Mouse (Mus musculus): Measurements from ENCODE around the gene Ghrhr. TPM values are rescaled to one million over a fixed set of nuclear protein-coding genes. Genes with fewer than 3 reads are reported as not detected.

Ghrhr gene
- total RNA-seq (2021), result not detected

GRCm38 (mm10) chr6:55376076-55376475 is at the start of gene Ghrhr:
Gene Ghrhr (plus strand): TSS chr6:55376295.
- DNase-seq, result no peak
- intact Hi-C loops (cut with DNase I), result loop anchor here (5.0 kb wide), 1 partner anchor 144 kb away; no protein-coding TSS in a partner anchor

DNA sequence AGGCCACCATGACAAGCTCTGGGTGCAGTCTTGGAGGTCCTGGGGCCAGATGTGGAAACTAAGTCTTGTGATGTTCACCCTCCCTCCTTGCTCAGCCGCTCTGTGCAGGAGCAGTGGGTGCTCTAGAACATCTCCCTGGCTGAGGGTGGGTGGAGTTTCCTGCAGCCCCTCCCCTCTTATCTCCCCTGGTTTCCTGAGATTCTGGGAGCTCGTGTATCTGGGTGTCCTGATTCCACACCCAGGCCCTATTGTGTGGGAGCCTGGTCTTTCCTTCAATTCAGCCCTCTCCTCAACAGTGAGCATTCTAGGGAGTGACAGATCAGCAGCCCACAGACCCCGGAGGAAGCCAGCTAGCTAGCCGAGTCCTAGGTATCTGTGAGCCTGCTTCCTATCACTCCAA is 49.8 kb upstream of the Ghrhr start:
- intact Hi-C loops (cut with DNase I), result no loop called here
- no peak for DNase-seq

DNA sequence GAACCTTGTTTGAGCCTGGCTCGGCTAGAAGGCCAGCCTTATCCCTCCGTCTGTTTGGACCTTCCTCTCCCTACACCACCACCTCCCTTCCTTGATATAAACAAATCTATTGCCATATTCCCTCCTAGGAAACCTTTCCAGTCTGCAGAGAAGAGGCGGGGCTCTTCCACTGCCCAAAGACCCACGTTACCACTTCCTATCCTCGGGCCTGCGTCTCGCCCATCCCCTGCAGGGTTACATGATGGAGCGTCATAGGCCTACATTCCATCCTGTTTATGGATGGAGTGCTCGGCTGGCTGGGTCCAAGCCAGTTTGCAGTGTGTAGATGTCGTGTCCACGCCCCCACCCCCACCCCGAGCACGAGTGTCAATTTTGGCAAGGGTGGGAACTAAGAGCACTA is 48.8 kb upstream of the Ghrhr start:
- intact Hi-C loops (cut with DNase I), result no loop called here
- DNase-seq, result no peak

GRCm38 (mm10) chr6:55328179-55328578 is 47.9 kb upstream of the Ghrhr start:
- no peak for DNase-seq
- intact Hi-C loops (cut with DNase I), result no loop called here

- no peak for DNase-seq
- intact Hi-C loops (cut with DNase I), result no loop called here
Measured at GRCm38 (mm10) chr6:55331315-55331714, 44.8 kb upstream of the Ghrhr start.

- intact Hi-C loops (cut with DNase I), result no loop called here
- peak; percentile 20 for DNase-seq
Measured at GRCm38 (mm10) chr6:55332100-55332772, 43.9 kb upstream of the Ghrhr start.

- intact Hi-C loops (cut with DNase I), result no loop called here
- peak; percentile 37 for DNase-seq
Measured at GRCm38 (mm10) chr6:55332773-55333109, 43.4 kb upstream of the Ghrhr start.

- peak; percentile 74 for DNase-seq
- intact Hi-C loops (cut with DNase I), result no loop called here
Measured at GRCm38 (mm10) chr6:55335989-55336514, 40.0 kb upstream of the Ghrhr start, which contains the start of gene Aqp1. Gene Aqp1 (plus strand): TSS chr6:55336432.

GRCm38 (mm10) chr6:55337242-55337641 is 38.9 kb upstream of the Ghrhr start:
- intact Hi-C loops (cut with DNase I), result no loop called here
- no peak for DNase-seq

DNA sequence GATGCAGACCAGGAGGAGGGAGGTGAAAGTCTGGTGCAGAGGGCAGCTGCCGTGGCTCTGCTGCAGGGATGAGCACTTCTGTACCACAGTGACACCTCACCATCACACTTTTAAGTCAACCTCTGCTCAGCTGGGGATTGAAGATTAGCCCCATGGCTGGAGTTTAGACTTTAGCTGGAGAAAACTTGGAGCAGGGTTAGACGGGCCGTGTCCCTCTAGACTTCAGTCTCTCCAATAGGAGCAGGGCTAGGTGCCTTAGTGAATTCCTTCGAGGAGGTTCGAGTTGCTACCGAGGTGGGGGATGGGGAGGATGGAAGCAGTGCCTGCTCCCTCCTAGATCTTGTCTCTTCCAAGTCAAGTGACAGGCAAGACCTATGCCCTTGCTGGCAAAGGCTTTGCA is 38.0 kb upstream of the Ghrhr start:
- no peak for DNase-seq
- intact Hi-C loops (cut with DNase I), result no loop called here

DNA sequence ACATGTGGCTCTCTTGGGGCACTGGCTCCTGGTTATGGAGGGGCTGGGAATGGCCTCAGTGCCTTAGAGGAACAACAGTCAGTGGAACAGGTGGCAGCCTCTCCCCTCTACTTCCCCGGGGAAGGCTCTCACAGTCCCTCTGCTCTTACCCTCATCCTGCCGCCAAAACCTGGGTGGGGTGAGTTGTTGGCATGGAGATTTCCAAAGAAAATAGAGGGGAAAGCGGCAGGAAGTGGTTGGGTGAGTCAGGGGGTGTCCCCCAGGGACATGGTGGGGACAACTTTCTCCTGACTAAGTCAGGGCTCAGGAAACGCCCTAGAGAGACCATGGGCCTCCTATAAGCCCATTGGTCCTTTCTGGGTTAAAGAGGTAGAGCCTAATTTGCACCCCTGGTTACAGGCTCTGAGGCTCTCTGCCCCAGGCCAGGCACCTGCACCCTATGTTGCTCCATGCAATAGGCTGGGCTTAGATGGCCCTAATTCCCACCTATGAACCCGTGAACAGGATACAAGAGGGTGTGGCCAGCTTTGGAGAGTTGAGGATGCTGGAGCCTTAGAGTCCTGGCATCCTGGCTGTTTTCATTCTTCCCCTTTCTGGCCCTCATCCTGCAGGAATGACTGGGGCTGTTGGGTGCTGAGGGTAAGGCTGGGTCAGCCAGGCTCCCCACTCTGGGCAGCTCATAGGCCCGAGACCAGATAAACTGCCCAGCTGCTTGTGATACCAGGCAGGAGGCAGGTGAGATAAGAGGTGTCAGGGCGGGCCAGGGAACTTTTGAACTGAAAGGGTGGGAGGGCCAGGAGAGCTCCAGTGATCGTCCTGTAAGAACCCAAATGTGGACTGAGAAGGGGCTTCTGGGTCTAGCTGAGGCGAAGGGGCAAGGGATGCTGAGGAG is 36.9 kb upstream of the Ghrhr start:
- DNase-seq, result no peak
- intact Hi-C loops (cut with DNase I), result no loop called here

DNA sequence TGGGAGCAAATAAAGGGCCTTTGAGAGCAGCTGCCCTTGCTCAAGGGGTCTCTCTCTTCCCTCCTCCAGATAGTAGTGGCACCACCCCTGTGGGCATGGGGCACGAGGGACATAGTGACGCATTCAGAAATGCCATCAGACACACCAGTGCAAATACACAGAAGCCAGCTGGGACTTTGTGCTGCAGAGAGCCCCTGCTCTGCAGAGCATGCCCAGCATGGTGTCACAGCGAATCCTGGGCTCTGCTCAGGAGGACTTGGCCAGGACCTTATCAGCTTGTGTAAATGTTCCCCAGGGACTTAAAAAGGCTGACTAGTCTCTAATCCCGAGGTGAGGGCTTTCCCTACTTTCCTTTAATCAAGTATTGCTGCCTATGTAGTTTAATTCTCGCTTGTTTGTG is 34.4 kb upstream of the Ghrhr start:
- intact Hi-C loops (cut with DNase I), result no loop called here
- no peak for DNase-seq

- intact Hi-C loops (cut with DNase I), result no loop called here
- peak; percentile 8 for DNase-seq
Measured at GRCm38 (mm10) chr6:55342328-55342727, 33.8 kb upstream of the Ghrhr start.

- DNase-seq, result peak; percentile 11
- intact Hi-C loops (cut with DNase I), result no loop called here
Measured at GRCm38 (mm10) chr6:55343446-55343845, 32.6 kb upstream of the Ghrhr start.

DNA sequence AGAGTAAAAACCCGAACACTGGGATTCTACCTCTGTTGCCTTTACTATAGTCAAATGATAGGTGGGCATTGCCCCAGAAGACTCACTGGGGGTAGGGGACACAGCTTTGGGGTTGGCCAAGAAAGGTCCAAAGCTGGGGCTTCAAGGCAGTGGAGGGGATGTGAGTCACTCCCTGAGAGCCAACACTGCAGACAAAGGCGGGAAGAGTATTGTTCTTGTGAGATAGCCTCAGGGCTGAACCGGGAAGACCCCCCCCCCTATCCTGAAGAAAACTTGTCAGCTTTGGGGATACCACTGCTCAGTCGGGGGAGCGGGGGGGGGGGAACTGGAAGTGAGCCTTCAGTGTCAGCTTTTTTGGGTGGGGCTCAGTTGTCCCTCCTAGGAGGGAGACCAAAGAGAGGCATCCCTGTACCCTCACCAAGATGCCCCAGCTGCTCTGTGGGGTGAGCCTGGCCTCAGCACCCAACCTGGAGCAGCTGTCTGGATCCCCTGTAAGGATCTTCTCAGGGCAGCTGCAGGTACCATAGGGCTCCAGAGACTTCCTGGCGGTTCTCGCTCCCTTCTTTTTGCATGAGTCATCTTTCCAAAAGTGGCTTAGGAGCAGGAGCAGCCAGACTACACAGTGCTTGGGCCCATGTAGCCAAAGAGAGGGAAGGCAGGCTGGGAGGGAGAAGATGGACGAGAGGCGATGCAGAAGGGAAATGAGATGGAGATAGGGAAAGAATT is 31.6 kb upstream of the Ghrhr start:
- intact Hi-C loops (cut with DNase I), result no loop called here
- no peak for DNase-seq

DNA sequence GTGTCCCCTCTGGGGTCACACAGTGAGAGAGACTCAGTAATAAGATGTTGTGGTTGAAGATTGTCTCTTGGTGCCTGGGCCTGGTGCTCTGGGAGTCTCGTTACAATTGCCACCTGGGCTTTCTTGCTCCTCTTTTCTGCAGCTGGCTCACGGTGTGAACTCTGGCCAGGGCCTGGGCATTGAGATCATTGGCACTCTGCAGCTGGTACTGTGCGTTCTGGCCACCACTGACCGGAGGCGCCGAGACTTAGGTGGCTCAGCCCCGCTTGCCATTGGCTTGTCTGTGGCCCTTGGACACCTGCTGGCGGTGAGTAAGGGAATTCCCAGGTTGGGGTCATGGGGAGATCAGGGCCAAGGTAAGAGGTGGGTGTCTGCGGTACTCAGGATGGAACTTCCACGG is 30.8 kb upstream of the Ghrhr start:
- intact Hi-C loops (cut with DNase I), result no loop called here
- no peak for DNase-seq

DNA sequence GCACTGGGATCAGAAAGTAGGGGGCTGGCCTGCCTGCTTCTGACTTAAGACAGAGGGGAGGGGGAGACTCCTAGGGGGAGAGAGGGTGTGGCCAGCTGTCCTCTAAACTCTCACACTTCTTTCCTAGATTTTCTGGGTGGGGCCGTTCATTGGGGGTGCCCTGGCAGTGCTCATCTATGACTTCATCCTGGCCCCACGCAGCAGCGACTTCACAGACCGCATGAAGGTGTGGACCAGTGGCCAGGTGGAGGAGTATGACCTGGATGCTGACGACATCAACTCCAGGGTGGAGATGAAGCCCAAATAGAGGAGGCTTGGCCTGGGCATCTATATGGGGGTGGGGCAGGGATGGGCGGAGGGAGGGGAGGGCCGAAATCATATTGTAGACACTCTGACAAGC is 29.6 kb upstream of the Ghrhr start:
- intact Hi-C loops (cut with DNase I), result no loop called here
- no peak for DNase-seq

GRCm38 (mm10) chr6:55347711-55348571 is 28.2 kb upstream of the Ghrhr start:
- intact Hi-C loops (cut with DNase I), result no loop called here
- DNase-seq, result no peak

- no peak for DNase-seq
- intact Hi-C loops (cut with DNase I), result no loop called here
Measured at GRCm38 (mm10) chr6:55349231-55349630, 26.9 kb upstream of the Ghrhr start.

GRCm38 (mm10) chr6:55350383-55350952 is 25.6 kb upstream of the Ghrhr start:
- intact Hi-C loops (cut with DNase I), result no loop called here
- DNase-seq, result no peak
